Mouse (Mus musculus): ENCODE measurements around the gene Lrrn2. TPM values are rescaled to one million over a fixed set of nuclear protein-coding genes. Genes with fewer than 3 reads are reported as not detected.

Gene Lrrn2
- polyA plus RNA-seq, 1 experiment = not detected

- H3K4me3 ChIP-seq (ENCODE audit: insufficient read depth, low read length) = no peak overlapping the region
- no peaks in the 10 kb centered on the region for H3K4me1 ChIP-seq (ENCODE audit: control insufficient read depth, insufficient read depth, low read length)
- no peak for TF ChIP-seq POLR2A (IDR thresholded peaks at IDR 0.05; ENCODE audit: borderline replicate concordance, low read depth, low read length)
- no peak for TF ChIP-seq CTCF (IDR thresholded peaks at IDR 0.05; ENCODE audit: low read depth, low read length)
- H3K27ac ChIP-seq (ENCODE audit: insufficient read depth, low read depth, low read length) = no peak overlapping the region
These were observed 20.9 kb downstream of the Lrrn2 start for GRCm38 (mm10) chr1:132900945-132901344.

GRCm38 (mm10) chr1:132903519-132903918 lies 23.4 kb downstream of the Lrrn2 start:
- Histone ChIP-seq H3K4me3 (ENCODE audit: insufficient read depth, low read length) (no peak overlapping the region), H3K27ac (ENCODE audit: insufficient read depth, low read depth, low read length) (no peak overlapping the region), H3K4me1 (ENCODE audit: control insufficient read depth, insufficient read depth, low read length) (no peaks in the 10 kb centered on the region)
- no peak for TF ChIP-seq CTCF (IDR thresholded peaks at IDR 0.05; ENCODE audit: low read depth, low read length)
- no peak for TF ChIP-seq POLR2A (IDR thresholded peaks at IDR 0.05; ENCODE audit: borderline replicate concordance, low read depth, low read length)

GRCm38 (mm10) chr1:132909090-132909489 lies 29.0 kb downstream of the Lrrn2 start:
- Histone ChIP-seq H3K4me1 (ENCODE audit: control insufficient read depth, insufficient read depth, low read length) (no peaks in the 10 kb centered on the region), H3K4me3 (ENCODE audit: insufficient read depth, low read length) (no peak overlapping the region), H3K27ac (ENCODE audit: insufficient read depth, low read depth, low read length) (no peak overlapping the region)
- TF ChIP-seq CTCF (IDR thresholded peaks at IDR 0.05; ENCODE audit: low read depth, low read length) (no peak), POLR2A (IDR thresholded peaks at IDR 0.05; ENCODE audit: borderline replicate concordance, low read depth, low read length) (no peak)

GRCm38 (mm10) chr1:132909951-132910350 lies 29.9 kb downstream of the Lrrn2 start:
- no peak overlapping the region for H3K4me3 ChIP-seq (ENCODE audit: insufficient read depth, low read length)
- TF ChIP-seq CTCF (IDR thresholded peaks at IDR 0.05; ENCODE audit: low read depth, low read length) (no peak), POLR2A (IDR thresholded peaks at IDR 0.05; ENCODE audit: borderline replicate concordance, low read depth, low read length) (no peak)
- H3K4me1 ChIP-seq (ENCODE audit: control insufficient read depth, insufficient read depth, low read length) = no peaks in the 10 kb centered on the region
- no peak overlapping the region for H3K27ac ChIP-seq (ENCODE audit: insufficient read depth, low read depth, low read length)

GRCm38 (mm10) chr1:132910414-132911041 lies 30.5 kb downstream of the Lrrn2 start:
- TF ChIP-seq CTCF (IDR thresholded peaks at IDR 0.05; ENCODE audit: low read depth, low read length) (no peak), POLR2A (IDR thresholded peaks at IDR 0.05; ENCODE audit: borderline replicate concordance, low read depth, low read length) (no peak)
- H3K4me1 ChIP-seq (ENCODE audit: control insufficient read depth, insufficient read depth, low read length) = no peaks in the 10 kb centered on the region
- H3K4me3 ChIP-seq (ENCODE audit: insufficient read depth, low read length) = no peak overlapping the region
- H3K27ac ChIP-seq (ENCODE audit: insufficient read depth, low read depth, low read length) = no peak overlapping the region

GRCm38 (mm10) chr1:132915849-132916493 lies 35.9 kb downstream of the Lrrn2 start:
- H3K4me1 ChIP-seq (ENCODE audit: control insufficient read depth, insufficient read depth, low read length) = no peaks in the 10 kb centered on the region
- H3K27ac ChIP-seq (ENCODE audit: insufficient read depth, low read depth, low read length) = no peak overlapping the region
- TF ChIP-seq CTCF (IDR thresholded peaks at IDR 0.05; ENCODE audit: low read depth, low read length) (no peak), POLR2A (IDR thresholded peaks at IDR 0.05; ENCODE audit: borderline replicate concordance, low read depth, low read length) (no peak)
- H3K4me3 ChIP-seq (ENCODE audit: insufficient read depth, low read length) = no peak overlapping the region

GRCm38 (mm10) chr1:132917554-132917953 lies 37.5 kb downstream of the Lrrn2 start:
- Histone ChIP-seq H3K4me3 (ENCODE audit: insufficient read depth, low read length) (no peak overlapping the region), H3K4me1 (ENCODE audit: control insufficient read depth, insufficient read depth, low read length) (no peaks in the 10 kb centered on the region), H3K27ac (ENCODE audit: insufficient read depth, low read depth, low read length) (no peak overlapping the region)
- TF ChIP-seq CTCF (IDR thresholded peaks at IDR 0.05; ENCODE audit: low read depth, low read length) = no peak
- TF ChIP-seq POLR2A (IDR thresholded peaks at IDR 0.05; ENCODE audit: borderline replicate concordance, low read depth, low read length) = no peak

- no peak overlapping the region for H3K4me3 ChIP-seq (ENCODE audit: insufficient read depth, low read length)
- no peaks in the 10 kb centered on the region for H3K4me1 ChIP-seq (ENCODE audit: control insufficient read depth, insufficient read depth, low read length)
- H3K27ac ChIP-seq (ENCODE audit: insufficient read depth, low read depth, low read length) = no peak overlapping the region
- TF ChIP-seq CTCF (IDR thresholded peaks at IDR 0.05; ENCODE audit: low read depth, low read length) = no peak
- TF ChIP-seq POLR2A (IDR thresholded peaks at IDR 0.05; ENCODE audit: borderline replicate concordance, low read depth, low read length) = no peak
These were observed 38.1 kb downstream of the Lrrn2 start for GRCm38 (mm10) chr1:132918117-132918680.

GRCm38 (mm10) chr1:132919258-132919657 lies 39.2 kb downstream of the Lrrn2 start:
- H3K4me3 ChIP-seq (ENCODE audit: insufficient read depth, low read length) = no peak overlapping the region
- no peaks in the 10 kb centered on the region for H3K4me1 ChIP-seq (ENCODE audit: control insufficient read depth, insufficient read depth, low read length)
- H3K27ac ChIP-seq (ENCODE audit: insufficient read depth, low read depth, low read length) = no peak overlapping the region
- TF ChIP-seq POLR2A (IDR thresholded peaks at IDR 0.05; ENCODE audit: borderline replicate concordance, low read depth, low read length) (no peak), CTCF (IDR thresholded peaks at IDR 0.05; ENCODE audit: low read depth, low read length) (no peak)

GRCm38 (mm10) chr1:132921071-132921470 lies 41.0 kb downstream of the Lrrn2 start:
- TF ChIP-seq CTCF (IDR thresholded peaks at IDR 0.05; ENCODE audit: low read depth, low read length) (no peak), POLR2A (IDR thresholded peaks at IDR 0.05; ENCODE audit: borderline replicate concordance, low read depth, low read length) (no peak)
- no peak overlapping the region for H3K27ac ChIP-seq (ENCODE audit: insufficient read depth, low read depth, low read length)
- no peaks in the 10 kb centered on the region for H3K4me1 ChIP-seq (ENCODE audit: control insufficient read depth, insufficient read depth, low read length)
- no peak overlapping the region for H3K4me3 ChIP-seq (ENCODE audit: insufficient read depth, low read length)
